Mouse (Mus musculus) stomach, postnatal 0 days (tissue): Measurements from ENCODE around the gene 1700003E16Rik. TPM values are rescaled to one million over a fixed set of nuclear protein-coding genes. Genes with fewer than 3 reads are reported as not detected.

Source experiments
- ATAC-seq: fragments of 200-750 bp; cut with Nextera tagmentation; 2 replicates; pipeline ENCODE4 v1.8.0; 2017; ENCODE audit not compliant: low FRiP score, low TSS enrichment
- DNase-seq: peaks from one replicate; pipeline ENCODE4 v3.0.0-alpha.2; 2016; ENCODE audit warnings: low spot score
- H3K27ac ChIP-seq: fragments of 300-500 bp; sonication (generic); replicated peaks from 2 replicates; pipeline ENCODE4 v1.5.1; 2014; ENCODE audit warnings: mild to moderate bottlenecking, control low read depth
- H3K27me3 ChIP-seq: fragments of 300-500 bp; sonication (generic); 2 replicates; pipeline ENCODE4 v1.6.1; 2014; ENCODE audit warnings: low read length; ENCODE audit not compliant: control insufficient read depth, insufficient read depth
- H3K36me3 ChIP-seq: fragments of 300-500 bp; sonication (generic); 2 replicates; pipeline ENCODE4 v1.6.1; 2014; ENCODE audit warnings: low read length, mixed read lengths; ENCODE audit not compliant: control insufficient read depth, insufficient read depth
- H3K4me1 ChIP-seq: fragments of 300-500 bp; sonication (generic); replicated peaks from 2 replicates; pipeline ENCODE4 v1.6.1; 2014; ENCODE audit warnings: antibody characterized with exemption; ENCODE audit not compliant: control insufficient read depth, insufficient read depth
- H3K4me2 ChIP-seq: fragments of 300-500 bp; sonication (generic); replicated peaks from 2 replicates; pipeline ENCODE4 v1.6.1; 2014; ENCODE audit warnings: low read depth, mild to moderate bottlenecking, control low read depth, moderate library complexity
- H3K4me3 ChIP-seq: fragments of 300-500 bp; sonication (generic); 2 replicates; pipeline ENCODE4 v1.5.1; 2014; ENCODE audit warnings: low read depth, low read length, control low read depth
- H3K9ac ChIP-seq: fragments of 300-500 bp; sonication (generic); 2 replicates; pipeline ENCODE4 v1.6.1; 2014; ENCODE audit warnings: mild to moderate bottlenecking, low read length, control low read depth, mixed read lengths
- H3K9me3 ChIP-seq: fragments of 300-500 bp; sonication (generic); 2 replicates; pipeline ENCODE4 v1.6.1; 2016; ENCODE audit warnings: low read length; ENCODE audit not compliant: control insufficient read depth
- CTCF ChIP-seq: IDR thresholded peaks from 2 replicates; pipeline ENCODE4 v1.5.1; 2016; ENCODE audit warnings: antibody characterized with exemption, low read depth, mild to moderate bottlenecking, moderate library complexity
- EP300 ChIP-seq: optimal IDR thresholded peaks from 2 replicates; pipeline ENCODE3; 2016; ENCODE audit warnings: antibody characterized with exemption
- WGBS: fragments of 180-500 bp; shearing (Covaris S2); extraction: QIAGEN DNeasy Blood & Tissue Kit; methylation state at CpG from one replicate; pipeline ENCODE4 v1.1.7; 2014; 5-methylcytosine and 5-hydroxymethylcytosine counted together
- polyA plus RNA-seq: library from polyadenylated mRNA; unstranded; fragments of >200 nt; fragmentation: Nextera tagmentation; extraction: Ambion mirVana; gene quantifications from 2 replicates; pipeline ENCODE4 v1.2.1, GENCODE M21; 2015

Gene 1700003E16Rik
- polyA plus RNA-seq, 1 experiment from 2014 or later: 1.1 TPM

- DNase-seq (peak; percentile 95), ATAC-seq (peak; percentile 85)
- Histone ChIP-seq H3K27ac (peak within 1 kb of the TSS; percentile 81), H3K4me1 (peaks cover 5% of the 10 kb centered on the region), H3K4me2 (peak within 1 kb of the TSS; percentile 70), H3K4me3 (peak within 1 kb of the TSS; percentile 94), H3K9ac (peak within 1 kb of the TSS; percentile 89), H3K36me3 (no peaks in the 10 kb centered on the region), H3K9me3 (no peaks in the 10 kb centered on the region), H3K27me3 (peaks cover 12% of the 10 kb centered on the region; the same call in 1 of the 2 replicates)
- peak; percentile 62 for TF ChIP-seq EP300
- peak; percentile 96 for TF ChIP-seq CTCF
- under 1% methylated on average over 57 of the region's 58 CpGs for WGBS
These were observed 9.5 kb downstream of the 1700003E16Rik start, which contains the start of gene Dctn1 for GRCm38 (mm10) chr6:83165607-83166242. Gene Dctn1 (plus strand): TSS chr6:83165920.

DNA sequence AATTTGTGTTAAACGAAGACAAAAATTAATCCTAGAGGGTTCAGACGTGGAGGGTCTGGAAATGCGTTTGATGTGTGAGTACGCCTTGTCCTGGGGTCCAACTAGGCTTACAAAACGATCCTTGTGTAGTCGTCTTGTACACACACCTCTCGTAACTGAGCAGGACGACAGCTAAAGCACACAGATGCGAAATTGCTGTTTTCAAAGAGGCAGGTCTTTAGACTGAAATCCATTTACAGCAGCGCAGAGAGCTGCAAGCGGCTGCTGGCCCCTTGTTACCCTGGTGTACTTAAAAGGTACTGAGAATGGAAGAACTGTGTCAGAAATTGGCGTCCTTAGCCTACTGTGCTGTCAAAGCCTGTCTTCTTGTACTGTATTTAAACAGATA is 10.0 kb downstream of the 1700003E16Rik start:
- peak overlapping the region; percentile 94 for H3K4me3 ChIP-seq
- H3K36me3 ChIP-seq: no peaks in the 10 kb centered on the region
- H3K9me3 ChIP-seq: no peaks in the 10 kb centered on the region
- 1% methylated on average over 12 of the region's 12 CpGs for WGBS
- peaks cover 5% of the 10 kb centered on the region for H3K4me1 ChIP-seq
- peaks cover 11% of the 10 kb centered on the region; the same call in 1 of the 2 replicates for H3K27me3 ChIP-seq
- DNase-seq: peak; percentile 29
- TF ChIP-seq CTCF: no peak
- no peak for TF ChIP-seq EP300
- peak overlapping the region; percentile 89 for H3K9ac ChIP-seq
- ATAC-seq: no peak
- peak overlapping the region; percentile 70 for H3K4me2 ChIP-seq
- peak overlapping the region; percentile 81 for H3K27ac ChIP-seq

- Histone ChIP-seq H3K4me3 (no peak overlapping the region), H3K4me1 (no peaks in the 10 kb centered on the region), H3K4me2 (no peak overlapping the region), H3K36me3 (no peaks in the 10 kb centered on the region), H3K27me3 (no peaks in the 10 kb centered on the region), H3K27ac (no peak overlapping the region), H3K9ac (no peak overlapping the region), H3K9me3 (no peaks in the 10 kb centered on the region)
- DNase-seq (no peak), ATAC-seq (no peak)
- WGBS: 53% methylated on average over 5 of the region's 5 CpGs
- TF ChIP-seq EP300 (no peak), CTCF (no peak)
These were observed 13.7 kb downstream of the 1700003E16Rik start for GRCm38 (mm10) chr6:83169872-83170271.

DNA sequence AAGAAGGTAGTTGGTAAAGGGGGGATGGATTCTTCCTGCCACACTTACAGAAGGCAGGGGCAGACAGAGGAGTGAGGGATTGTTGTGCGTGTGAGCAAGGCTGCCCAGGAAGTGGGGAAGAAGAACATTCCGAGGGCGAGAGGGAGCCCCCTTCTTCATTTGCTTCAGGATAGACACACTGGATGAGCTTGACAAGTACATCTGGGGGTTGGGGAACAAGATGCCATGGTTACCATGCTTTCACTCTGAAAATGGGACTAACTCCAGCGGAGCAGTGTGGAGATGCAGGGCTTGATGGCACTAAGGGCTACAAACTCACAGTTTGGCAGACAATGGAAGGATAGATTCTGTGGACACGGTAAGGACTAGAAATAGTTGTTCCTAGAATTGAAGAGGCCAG is 14.9 kb downstream of the 1700003E16Rik start:
- 73% methylated on average over 5 of the region's 5 CpGs for WGBS
- no peaks in the 10 kb centered on the region for H3K27me3 ChIP-seq
- no peak overlapping the region for H3K9ac ChIP-seq
- ATAC-seq (no peak), DNase-seq (no peak)
- H3K4me2 ChIP-seq: no peak overlapping the region
- TF ChIP-seq EP300 (no peak), CTCF (no peak)
- H3K27ac ChIP-seq: no peak overlapping the region
- H3K4me1 ChIP-seq: no peaks in the 10 kb centered on the region
- H3K36me3 ChIP-seq: no peaks in the 10 kb centered on the region
- no peaks in the 10 kb centered on the region for H3K9me3 ChIP-seq
- H3K4me3 ChIP-seq: no peak overlapping the region

DNA sequence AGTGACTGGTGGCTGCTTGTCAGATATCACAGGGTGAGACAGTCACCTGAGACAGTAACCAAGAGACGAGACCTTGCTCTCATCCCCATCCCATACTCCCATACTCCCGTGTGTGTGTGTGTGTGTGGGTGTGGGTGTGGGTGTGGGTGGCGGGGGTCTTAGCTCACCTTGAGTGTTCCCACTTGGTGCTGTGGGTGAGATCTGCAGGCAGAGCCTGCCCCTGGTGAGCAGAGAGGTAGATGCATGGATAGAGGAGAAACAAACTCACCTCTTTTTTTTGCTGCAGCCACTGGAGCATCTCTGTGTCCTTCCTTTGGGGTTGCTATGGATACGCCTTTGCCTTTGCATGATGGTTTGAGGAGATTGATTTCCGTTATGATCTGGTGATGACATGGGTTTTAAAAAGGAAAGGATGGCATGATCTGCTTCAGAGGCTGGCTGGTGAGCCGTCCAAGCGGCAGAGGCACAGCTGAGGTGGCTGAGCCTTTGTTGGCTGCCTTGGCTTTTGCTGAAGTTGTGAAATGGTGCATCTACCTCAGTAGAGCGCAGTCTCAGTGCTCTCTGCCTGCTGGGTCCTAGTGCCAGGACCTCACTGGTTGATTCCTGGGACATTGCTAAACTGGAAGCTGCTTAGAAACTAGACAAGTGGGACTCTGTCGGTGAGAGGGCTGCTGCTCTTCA is 16.2 kb downstream of the 1700003E16Rik start:
- no peak overlapping the region for H3K9ac ChIP-seq
- H3K36me3 ChIP-seq: no peaks in the 10 kb centered on the region
- H3K9me3 ChIP-seq: no peaks in the 10 kb centered on the region
- no peaks in the 10 kb centered on the region for H3K27me3 ChIP-seq
- H3K4me2 ChIP-seq: no peak overlapping the region
- no peak overlapping the region for H3K27ac ChIP-seq
- DNase-seq (no peak), ATAC-seq (no peak)
- H3K4me3 ChIP-seq: no peak overlapping the region
- H3K4me1 ChIP-seq: no peaks in the 10 kb centered on the region
- TF ChIP-seq CTCF: no peak
- no peak for TF ChIP-seq EP300
- WGBS: 67% methylated on average over 9 of the region's 9 CpGs

DNA sequence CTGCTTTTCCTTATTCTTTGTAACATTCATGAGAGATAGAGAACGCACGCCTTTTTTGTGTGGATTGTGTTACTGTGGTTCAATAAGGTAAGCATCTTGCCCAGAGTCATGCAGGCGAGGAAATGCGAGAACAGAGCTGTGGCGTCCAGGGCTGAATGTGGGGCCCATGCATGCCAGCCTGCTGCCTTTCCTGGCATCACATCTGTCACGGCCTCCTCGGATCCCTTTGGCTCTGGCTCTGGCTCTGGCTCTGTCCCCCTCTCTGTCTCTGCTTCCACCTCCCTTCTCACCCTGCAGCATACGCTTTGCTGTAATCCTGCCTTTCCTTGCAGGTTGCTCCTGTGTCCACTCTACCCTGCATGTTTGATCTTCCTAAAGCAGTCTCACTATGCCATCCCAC is 19.8 kb downstream of the 1700003E16Rik start:
- DNase-seq (no peak), ATAC-seq (no peak)
- Histone ChIP-seq H3K4me1 (peaks cover 2% of the 10 kb centered on the region; the same call in 1 of the 2 replicates), H3K9ac (no peak overlapping the region), H3K9me3 (no peaks in the 10 kb centered on the region), H3K36me3 (no peaks in the 10 kb centered on the region), H3K4me3 (no peak overlapping the region), H3K27me3 (no peaks in the 10 kb centered on the region), H3K27ac (no peak overlapping the region), H3K4me2 (no peak overlapping the region)
- TF ChIP-seq CTCF (no peak), EP300 (no peak)
- WGBS: 84% methylated on average over 8 of the region's 8 CpGs
